Mouse (Mus musculus) adipocyte (in vitro differentiated cells): ENCODE measurements around the gene Emp1.

Experiments used
- DNase-seq: peaks from one replicate; pipeline ENCODE4 v3.0.0-alpha.2; 2016; ENCODE audit warnings: low spot score

The Emp1 gene

GRCm38 (mm10) chr6:135407323-135407722, 45.0 kb downstream of the Emp1 start:
- no peak for DNase-seq

- DNase-seq, result no peak
Measured at GRCm38 (mm10) chr6:135411712-135412319, 49.5 kb downstream of the Emp1 start.

GRCm38 (mm10) chr6:135412649-135413048, 50.3 kb downstream of the Emp1 start:
- DNase-seq, result no peak

- peak; percentile 31 for DNase-seq
Measured at GRCm38 (mm10) chr6:135417459-135417858, 55.1 kb downstream of the Emp1 start.

- DNase-seq, result no peak
Measured at GRCm38 (mm10) chr6:135418223-135418824, 56.0 kb downstream of the Emp1 start.

GRCm38 (mm10) chr6:135428246-135428645, 65.9 kb downstream of the Emp1 start:
- DNase-seq, result no peak

GRCm38 (mm10) chr6:135429268-135429909, 67.0 kb downstream of the Emp1 start:
- DNase-seq, result no peak

- DNase-seq, result no peak
Measured at GRCm38 (mm10) chr6:135430441-135430970, 68.2 kb downstream of the Emp1 start.
